Mouse (Mus musculus) liver, postnatal 0 days (tissue): ENCODE data around the gene Fam166a. TPM values are rescaled to one million over a fixed set of nuclear protein-coding genes. Genes with fewer than 3 reads are reported as not detected.

Experiments used
- ATAC-seq: fragments of 200-750 bp; cut with Nextera tagmentation; 2 replicates; pipeline ENCODE4 v1.8.0; 2017; ENCODE audit warnings: mild to moderate bottlenecking, moderate library complexity
- DNase-seq: peaks from one replicate; pipeline ENCODE4 v3.0.0-alpha.2; 2016
- H3K27ac ChIP-seq: fragments of 300-500 bp; sonication (generic); 2 replicates; pipeline ENCODE4 v1.5.1; 2014; ENCODE audit warnings: antibody characterized with exemption, moderate library complexity, mild to moderate bottlenecking, low read depth
- H3K27me3 ChIP-seq: fragments of 300-500 bp; sonication (generic); 2 replicates; pipeline ENCODE4 v1.6.1; 2014; ENCODE audit warnings: low read length, control low read depth, mixed read lengths; ENCODE audit not compliant: insufficient read depth
- H3K36me3 ChIP-seq: fragments of 300-500 bp; sonication (generic); replicated peaks from 2 replicates; pipeline ENCODE4 v1.6.1; 2014; ENCODE audit warnings: mild to moderate bottlenecking, control low read depth, low read length, moderate library complexity, mixed read lengths; ENCODE audit not compliant: insufficient read depth
- H3K4me1 ChIP-seq: fragments of 300-500 bp; sonication (generic); 2 replicates; pipeline ENCODE4 v1.6.1; 2014; ENCODE audit warnings: antibody characterized with exemption, mild to moderate bottlenecking, control low read depth; ENCODE audit not compliant: insufficient read depth
- H3K4me2 ChIP-seq: fragments of 300-500 bp; sonication (generic); 2 replicates; pipeline ENCODE4 v1.6.1; 2014; ENCODE audit warnings: low read depth, mild to moderate bottlenecking, low read length, moderate library complexity, mixed read lengths
- H3K4me3 ChIP-seq: fragments of 300-500 bp; sonication (generic); 2 replicates; pipeline ENCODE4 v1.5.1; 2014; ENCODE audit warnings: low read depth, low read length
- H3K9ac ChIP-seq: fragments of 300-500 bp; sonication (generic); replicated peaks from 2 replicates; pipeline ENCODE4 v1.6.1; 2014; ENCODE audit warnings: mild to moderate bottlenecking, moderate library complexity
- H3K9me3 ChIP-seq: fragments of 300-500 bp; sonication (generic); 2 replicates; pipeline ENCODE4 v1.6.1; 2016; ENCODE audit warnings: mild to moderate bottlenecking, control low read depth, low read length, mixed read lengths
- CTCF ChIP-seq: sonication (generic); IDR thresholded peaks from 2 replicates; pipeline ENCODE4 v1.5.1; 2016; ENCODE audit warnings: antibody characterized with exemption, low read depth
- EP300 ChIP-seq: IDR thresholded peaks from 2 replicates; pipeline ENCODE4 v1.6.1; 2016; ENCODE audit warnings: antibody characterized with exemption, low read depth, mild to moderate bottlenecking
- WGBS: fragments of 180-500 bp; shearing (Covaris S2); extraction: QIAGEN DNeasy Blood & Tissue Kit; methylation state at CpG from one replicate; pipeline ENCODE4 v1.1.7; 2014; ENCODE audit not compliant: insufficient replicate concordance; 5-methylcytosine and 5-hydroxymethylcytosine counted together
- polyA plus RNA-seq: library from polyadenylated mRNA; unstranded; fragments of >200 nt; fragmentation: Nextera tagmentation; extraction: Ambion mirVana; gene quantifications from 2 replicates; pipeline ENCODE4 v1.2.1, GENCODE M21; 2015

Fam166a gene
- polyA plus RNA-seq, 1 experiment from 2014 or later, result not detected

DNA sequence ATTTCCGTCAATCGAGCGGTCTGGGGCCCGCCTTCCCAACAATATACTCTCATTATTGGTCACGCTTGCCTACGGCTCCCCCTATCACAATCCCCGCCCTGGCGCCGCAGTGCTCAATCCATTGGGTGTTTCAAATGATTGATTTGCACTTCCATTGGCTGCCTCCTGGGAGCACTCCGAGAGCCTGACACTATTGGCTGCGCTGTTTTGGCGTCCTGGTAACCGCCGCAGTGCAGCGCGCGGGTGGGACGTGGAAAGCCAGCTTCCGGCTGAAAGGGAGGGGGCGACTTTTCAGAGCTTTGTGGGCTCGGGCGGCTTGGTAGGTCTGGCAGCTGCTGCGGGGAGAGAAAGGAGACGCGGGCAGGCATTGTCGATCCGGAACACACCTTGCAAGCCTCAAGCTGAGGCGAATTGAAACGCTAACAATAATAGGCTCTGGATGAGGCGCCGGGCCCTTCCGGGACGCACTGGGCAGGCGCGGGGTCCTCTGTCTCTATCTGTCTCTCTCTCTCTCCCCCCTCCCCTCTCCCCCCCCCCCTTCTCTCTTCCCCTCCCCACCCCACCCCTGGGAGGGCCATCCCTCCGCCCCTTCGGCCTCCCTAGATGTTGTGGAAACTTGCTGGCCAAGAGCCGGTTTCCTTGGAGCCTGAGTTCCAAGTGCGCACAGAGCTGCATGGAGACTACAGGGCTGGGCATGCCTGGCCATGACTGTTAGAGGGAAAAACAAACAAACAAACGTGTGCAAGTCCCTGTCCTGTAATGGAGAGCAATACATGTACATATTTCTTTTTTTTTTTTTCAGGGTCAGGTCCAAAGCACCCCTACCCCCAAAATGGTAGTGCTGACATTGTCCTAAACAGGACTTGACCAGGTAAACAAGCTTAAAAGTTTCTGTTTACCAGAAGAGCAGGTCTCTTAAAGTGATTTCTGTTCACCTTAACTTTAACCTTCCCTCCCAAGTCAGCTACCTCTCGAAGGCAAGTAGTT lies 6.5 kb downstream of the Fam166a start:
- 2% methylated on average over 41 of the region's 41 CpGs for WGBS
- ATAC-seq, result peak; percentile 89
- Histone ChIP-seq H3K9me3 (no peaks in the 10 kb centered on the region), H3K4me2 (peak overlapping the region; percentile 73), H3K4me1 (peaks cover 21% of the 10 kb centered on the region), H3K36me3 (peaks cover 13% of the 10 kb centered on the region), H3K9ac (peak overlapping the region; percentile 76), H3K27me3 (no peaks in the 10 kb centered on the region), H3K4me3 (peak overlapping the region; percentile 69), H3K27ac (peak overlapping the region; percentile 90)
- DNase-seq, result peak; percentile 96
- TF ChIP-seq CTCF (peak; percentile 19; the same call in 1 of the 2 replicates), EP300 (peak; percentile 79; the same call in 1 of the 2 replicates)

DNA sequence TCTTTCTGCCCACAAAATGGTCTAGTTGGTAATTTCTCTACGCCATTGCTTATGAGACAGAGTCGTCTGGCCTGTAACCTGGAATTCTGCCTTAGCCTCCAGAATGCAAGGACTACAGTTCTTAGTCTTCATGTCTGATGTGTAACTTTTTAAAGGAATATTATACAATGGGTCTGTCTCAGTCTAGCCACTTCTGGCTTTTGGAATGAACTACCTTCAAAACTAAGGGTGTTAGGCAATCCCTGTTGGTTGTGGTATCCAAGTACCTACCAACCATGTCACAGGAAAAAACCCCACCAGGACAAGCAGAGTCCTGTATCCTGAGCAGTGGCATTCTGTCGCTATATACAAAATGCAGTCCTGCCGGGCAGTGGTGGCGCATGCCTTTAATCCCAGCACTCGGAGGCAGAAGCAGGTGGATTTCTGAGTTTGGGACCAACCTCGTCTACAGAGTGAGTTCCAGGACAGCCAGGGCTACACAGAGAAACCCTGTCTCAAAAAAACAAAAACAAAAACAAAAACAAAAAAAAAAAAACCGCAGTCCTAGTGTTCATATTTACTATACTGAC lies 7.3 kb downstream of the Fam166a start:
- DNase-seq, result no peak
- no peaks in the 10 kb centered on the region for H3K9me3 ChIP-seq
- no peak for ATAC-seq
- peaks cover 21% of the 10 kb centered on the region for H3K4me1 ChIP-seq
- 82% methylated on average over 8 of the region's 8 CpGs for WGBS
- peaks cover 13% of the 10 kb centered on the region for H3K36me3 ChIP-seq
- H3K9ac ChIP-seq, result peak overlapping the region; percentile 76
- TF ChIP-seq EP300 (no peak), CTCF (no peak)
- peak overlapping the region; percentile 73 for H3K4me2 ChIP-seq
- peak overlapping the region; percentile 90 for H3K27ac ChIP-seq
- no peaks in the 10 kb centered on the region for H3K27me3 ChIP-seq
- H3K4me3 ChIP-seq, result peak overlapping the region; percentile 59

DNA sequence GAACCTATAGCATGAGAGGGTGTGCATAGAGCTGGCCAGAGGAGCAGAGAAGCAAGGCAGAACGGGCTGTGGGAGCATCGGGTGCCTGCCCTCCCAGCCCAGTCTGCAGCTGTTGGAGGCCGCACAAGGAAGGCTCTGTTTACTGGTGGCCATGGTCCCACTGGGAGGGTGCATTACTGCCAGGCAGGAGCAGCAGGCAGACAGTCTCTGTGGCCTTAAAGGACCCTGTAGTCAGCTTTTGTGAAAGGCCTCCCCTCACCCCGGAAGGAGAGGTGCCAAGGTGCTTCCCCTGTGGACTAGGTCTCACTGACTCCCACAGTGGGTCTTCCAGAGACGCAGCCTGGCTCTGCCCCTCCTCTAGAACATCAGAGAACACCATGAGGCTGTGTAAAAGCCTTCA lies 8.3 kb downstream of the Fam166a start:
- DNase-seq (no peak), ATAC-seq (no peak)
- H3K36me3 ChIP-seq, result peaks cover 7% of the 10 kb centered on the region
- no peak overlapping the region for H3K4me3 ChIP-seq
- no peak for TF ChIP-seq EP300
- no peak overlapping the region for H3K9ac ChIP-seq
- H3K27ac ChIP-seq, result no peak overlapping the region
- H3K9me3 ChIP-seq, result no peaks in the 10 kb centered on the region
- peaks cover 19% of the 10 kb centered on the region for H3K4me1 ChIP-seq
- H3K27me3 ChIP-seq, result no peaks in the 10 kb centered on the region
- 79% methylated on average over 5 of the region's 5 CpGs for WGBS
- H3K4me2 ChIP-seq, result no peak overlapping the region

DNA sequence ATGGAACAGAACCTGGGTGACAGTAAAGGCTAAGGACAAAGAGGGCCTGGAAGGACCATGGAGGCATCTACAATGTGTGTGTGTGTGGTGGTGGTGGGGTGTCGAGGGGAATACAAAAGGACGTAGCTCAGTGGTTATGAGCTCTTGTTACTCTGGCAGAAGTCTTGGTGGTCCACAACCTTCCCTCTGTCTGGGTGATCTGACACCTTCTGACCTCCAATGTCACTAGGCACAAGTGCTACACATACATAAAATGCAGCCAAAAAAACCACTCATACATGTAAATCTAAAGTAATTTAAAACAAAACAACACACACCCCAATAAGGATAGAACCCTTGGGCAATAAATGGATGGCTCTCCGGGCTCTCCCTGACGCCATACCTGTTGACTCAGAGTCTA lies 8.9 kb downstream of the Fam166a start:
- Histone ChIP-seq H3K9me3 (no peaks in the 10 kb centered on the region), H3K36me3 (peaks cover 6% of the 10 kb centered on the region), H3K27ac (no peak overlapping the region), H3K4me3 (no peak overlapping the region), H3K27me3 (no peaks in the 10 kb centered on the region), H3K9ac (no peak overlapping the region), H3K4me1 (peaks cover 19% of the 10 kb centered on the region), H3K4me2 (no peak overlapping the region)
- no peak for ATAC-seq
- no peak for TF ChIP-seq CTCF
- no peak for TF ChIP-seq EP300
- no peak for DNase-seq
- 85% methylated on average over 4 of the region's 4 CpGs for WGBS

DNA sequence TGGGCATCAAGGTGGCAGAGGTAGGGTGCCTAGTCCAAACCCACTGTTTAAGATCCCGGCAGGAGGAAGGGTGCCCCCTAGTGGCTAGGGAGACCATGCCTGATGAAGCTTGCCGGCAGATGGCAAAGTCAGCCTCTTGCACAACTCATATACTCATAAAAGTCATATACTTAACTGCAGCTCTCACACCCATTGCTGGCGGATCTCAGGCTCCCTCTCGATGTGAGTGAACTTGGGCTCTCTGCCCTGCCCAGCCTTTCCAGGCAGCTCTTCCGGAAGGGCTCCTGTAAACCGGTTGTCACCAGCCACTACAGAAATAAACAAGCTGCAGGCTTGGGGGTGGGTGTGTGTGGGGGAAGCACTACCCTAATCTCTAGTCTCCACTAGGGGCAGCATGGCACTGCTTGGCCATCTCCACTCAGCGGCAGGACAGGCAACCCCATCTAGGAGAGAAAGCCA lies 9.9 kb downstream of the Fam166a start:
- Histone ChIP-seq H3K9me3 (no peaks in the 10 kb centered on the region), H3K4me3 (peak overlapping the region; percentile 44), H3K27me3 (no peaks in the 10 kb centered on the region), H3K4me1 (peaks cover 15% of the 10 kb centered on the region), H3K9ac (peak overlapping the region; percentile 52; the same call in 1 of the 2 replicates), H3K27ac (peak overlapping the region; percentile 74), H3K4me2 (peak overlapping the region; percentile 62), H3K36me3 (peaks cover 2% of the 10 kb centered on the region)
- ATAC-seq (peak; percentile 18), DNase-seq (peak; percentile 89)
- WGBS, result 0% methylated on average over 7 of the region's 7 CpGs
- TF ChIP-seq EP300 (peak; percentile 75), CTCF (peak; percentile 86)

DNA sequence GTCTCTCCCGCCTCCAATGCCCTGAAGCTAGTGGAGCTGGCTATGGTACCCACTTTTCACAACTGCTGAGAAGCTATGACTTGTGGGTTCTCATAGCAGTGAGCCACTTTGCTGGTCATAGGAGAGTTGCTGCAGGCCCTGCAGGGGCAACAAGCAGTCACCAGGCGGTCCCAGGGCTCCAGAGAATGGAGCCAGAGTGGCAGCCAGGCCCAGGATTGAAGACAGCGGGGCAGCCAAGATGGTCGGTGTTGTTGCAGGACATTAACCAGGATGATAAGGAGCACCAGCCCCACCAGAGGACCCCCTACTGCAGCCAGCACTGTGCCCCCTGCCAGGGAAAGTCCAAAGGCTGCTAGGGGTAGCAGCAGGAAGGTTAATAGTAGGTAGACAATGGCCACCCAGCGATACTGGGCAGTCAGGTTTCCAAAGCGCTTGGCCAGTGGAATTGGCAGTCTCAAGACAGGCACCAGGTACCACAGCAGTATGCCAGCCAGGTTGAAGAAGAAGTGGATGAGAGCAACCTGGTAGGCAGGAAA lies 10.5 kb downstream of the Fam166a start:
- Histone ChIP-seq H3K4me1 (peaks cover 13% of the 10 kb centered on the region), H3K4me2 (peak overlapping the region; percentile 62), H3K27ac (peak overlapping the region; percentile 74; the same call in 1 of the 2 replicates), H3K9me3 (no peaks in the 10 kb centered on the region), H3K36me3 (no peaks in the 10 kb centered on the region), H3K9ac (no peak overlapping the region), H3K27me3 (no peaks in the 10 kb centered on the region), H3K4me3 (no peak overlapping the region)
- DNase-seq, result no peak
- 64% methylated on average over 6 of the region's 6 CpGs for WGBS
- ATAC-seq, result no peak
- TF ChIP-seq CTCF (no peak), EP300 (no peak)
